Mouse (Mus musculus) thymus, postnatal 36 days (tissue): ENCODE measurements around the gene Gm45837.
A peak's percentile ranks its signal among the peaks of the same experiment; 100 is the strongest.

Experiments
- DNase-seq, 2 experiments: peaks; one replicate each; pipeline ENCODE4 v3.0.0; 2022; ENCODE audit warnings: mixed read lengths in 2 of 2

The Gm45837 gene

DNA sequence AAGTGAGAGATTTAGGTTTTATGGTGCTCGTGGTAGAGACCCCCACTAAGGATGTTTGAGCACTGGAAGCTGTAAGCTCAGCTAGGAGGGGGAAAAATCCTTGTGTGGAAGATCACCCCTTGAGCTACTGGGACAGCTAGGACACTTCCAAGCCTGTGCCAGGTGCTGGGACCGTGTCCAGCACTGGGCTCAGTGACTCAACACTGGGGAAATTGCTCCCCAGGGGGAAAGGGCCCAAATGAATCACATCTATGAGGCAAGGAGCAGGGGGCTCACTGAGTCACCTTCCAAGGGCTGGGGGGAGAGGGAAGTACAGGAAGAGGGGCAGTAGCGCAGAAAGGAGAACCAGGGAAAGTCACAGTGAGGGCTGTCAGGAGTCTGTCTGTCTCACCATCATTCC lies 39.2 kb downstream of the Gm45837 start:
- no peak for DNase-seq

DNA sequence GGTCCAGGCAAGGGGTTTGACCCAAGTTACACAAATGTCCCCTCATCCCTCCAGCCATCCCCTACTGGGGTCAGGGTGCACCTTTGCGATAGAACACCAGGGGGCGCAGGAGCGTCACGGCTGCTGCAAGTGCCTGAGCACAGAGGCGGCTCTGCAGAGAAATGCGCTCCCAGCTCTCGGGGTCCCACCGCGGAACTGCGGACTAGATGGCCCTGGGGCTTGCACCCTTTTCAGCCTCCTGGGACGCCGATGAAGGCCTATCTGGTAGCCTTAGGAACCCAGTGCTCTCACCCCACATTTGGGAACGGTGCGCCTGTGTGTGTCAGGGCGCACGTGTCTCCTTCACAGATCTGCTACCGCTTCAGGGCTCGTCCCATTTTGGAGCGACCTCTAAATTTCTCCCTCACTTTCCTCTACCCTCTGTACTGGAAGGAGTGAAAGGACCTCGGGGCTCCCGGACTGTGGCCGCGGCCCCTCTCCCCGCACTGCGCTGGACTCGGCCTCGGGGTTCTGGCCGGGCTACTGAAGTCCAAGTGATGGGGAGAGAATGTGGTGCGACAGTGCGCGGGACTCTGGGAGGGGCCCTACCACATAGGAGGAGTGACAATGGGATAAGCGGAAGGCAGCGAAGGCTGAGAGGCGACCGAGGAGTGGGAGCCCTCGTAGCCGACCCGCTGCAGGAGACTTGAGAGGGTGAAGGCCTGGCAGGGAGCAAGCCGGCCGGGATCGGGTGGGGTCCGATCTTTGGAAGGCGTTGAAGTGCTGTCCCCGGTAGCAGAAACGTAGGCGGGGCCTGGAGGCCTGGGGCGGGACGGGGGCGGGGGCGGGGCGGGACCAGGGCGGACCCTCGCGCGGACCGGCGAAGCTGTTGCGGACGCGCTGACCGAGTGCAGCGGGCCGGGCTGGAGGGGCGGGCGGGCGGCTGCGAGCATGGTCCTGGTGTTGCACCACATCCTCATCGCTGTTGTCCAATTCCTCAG lies 40.0 kb downstream of the Gm45837 start:
- peak; percentile 82 to 87 for DNase-seq

DNA sequence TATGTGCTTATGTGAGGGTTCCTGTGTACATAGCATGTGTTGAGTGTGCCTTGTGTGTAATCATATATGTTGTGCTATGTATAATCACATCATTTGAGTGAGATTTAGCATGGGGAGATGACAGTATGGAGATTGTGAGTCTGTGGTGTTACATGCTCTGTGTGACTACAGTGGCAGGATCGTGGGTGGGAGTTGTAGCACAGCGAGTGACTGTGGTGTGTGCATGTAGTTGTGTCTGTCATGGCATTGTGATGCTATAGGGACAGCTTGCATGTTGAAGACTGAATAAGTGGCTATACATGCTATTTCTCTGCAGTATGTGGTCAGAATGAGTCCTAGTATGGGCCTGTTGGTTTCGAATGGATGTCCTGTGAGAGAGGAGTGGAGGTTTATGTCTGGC lies 42.0 kb downstream of the Gm45837 start:
- no peak for DNase-seq

DNA sequence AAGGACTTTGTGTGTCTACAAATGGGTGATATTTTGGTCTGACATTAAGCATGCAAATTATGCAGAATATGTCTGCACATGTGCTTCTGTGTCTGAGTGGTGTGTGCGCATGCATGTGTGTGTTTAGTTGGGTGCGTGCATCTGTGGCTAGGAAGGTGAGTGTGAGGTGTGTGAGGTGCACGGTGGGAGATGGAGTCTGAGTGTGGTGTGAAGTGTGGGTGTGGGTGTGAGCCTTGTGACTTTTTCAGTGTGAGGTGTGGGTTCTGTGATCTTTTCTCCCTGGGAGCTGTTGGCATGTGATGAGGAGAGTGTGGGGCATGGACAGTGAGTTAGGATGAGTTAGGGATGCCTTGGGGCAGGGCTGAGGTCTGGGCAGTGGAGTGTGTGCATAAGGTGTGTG lies 42.6 kb downstream of the Gm45837 start:
- DNase-seq, result no peak

DNA sequence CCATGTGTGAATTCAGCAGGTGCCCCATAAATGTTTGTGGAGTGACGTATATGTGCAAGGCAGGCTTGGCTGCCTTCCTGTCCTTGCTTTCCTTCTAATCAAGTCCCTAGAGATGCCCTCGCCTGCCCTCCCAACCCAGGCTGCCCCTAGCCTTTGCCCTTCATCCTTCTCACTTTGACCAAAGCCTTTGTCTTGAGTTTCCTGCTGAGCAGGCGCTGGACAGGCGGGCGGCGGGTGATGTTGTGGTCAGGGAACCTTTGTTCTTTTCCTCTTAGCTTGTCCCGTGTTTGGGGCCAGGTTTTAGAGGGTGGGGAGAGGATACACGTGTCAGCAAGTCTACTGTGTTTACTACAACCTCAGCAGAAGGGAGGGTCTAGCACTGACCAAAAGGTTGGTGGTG lies 43.0 kb downstream of the Gm45837 start:
- DNase-seq, result no peak

DNA sequence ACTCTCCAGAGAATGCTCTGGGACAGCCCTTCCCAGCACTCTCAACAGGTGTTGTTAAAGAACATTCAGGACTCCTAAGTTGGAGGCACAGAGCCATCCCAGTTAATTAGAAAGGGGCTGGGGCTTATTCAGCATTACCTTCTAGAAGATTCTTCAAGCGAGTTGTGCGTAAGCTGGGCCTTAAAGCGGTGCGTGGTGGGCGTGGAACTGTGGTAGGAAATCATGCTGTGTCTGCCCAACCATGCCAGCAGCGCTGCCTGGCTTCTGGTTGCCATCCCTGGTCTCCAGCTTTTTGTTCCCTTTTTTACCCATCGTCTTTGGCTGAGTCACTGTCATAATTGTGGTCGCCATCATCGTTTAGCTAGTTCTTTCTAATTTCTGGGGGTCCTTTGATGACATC lies 43.8 kb downstream of the Gm45837 start:
- DNase-seq, result no peak

DNA sequence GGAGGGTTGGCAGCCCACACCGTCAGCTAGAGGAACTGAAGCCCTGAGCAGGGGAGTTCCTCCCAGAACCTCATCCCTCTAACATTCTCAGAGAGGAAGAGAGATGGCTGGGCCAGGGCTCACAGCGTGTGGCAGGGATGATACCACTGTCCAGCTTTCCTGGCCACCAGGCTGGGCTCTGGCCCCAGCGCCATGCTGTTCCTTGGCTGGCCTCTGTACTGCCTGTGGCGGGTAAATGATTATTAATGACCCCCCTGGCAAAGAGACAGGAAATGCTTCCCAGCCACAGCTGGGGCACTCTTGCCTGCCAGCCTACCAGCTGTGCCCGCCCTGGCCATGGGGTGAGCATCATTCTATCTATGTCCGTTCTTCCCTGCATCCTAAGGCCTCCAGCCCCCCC lies 44.5 kb downstream of the Gm45837 start:
- no peak for DNase-seq

DNA sequence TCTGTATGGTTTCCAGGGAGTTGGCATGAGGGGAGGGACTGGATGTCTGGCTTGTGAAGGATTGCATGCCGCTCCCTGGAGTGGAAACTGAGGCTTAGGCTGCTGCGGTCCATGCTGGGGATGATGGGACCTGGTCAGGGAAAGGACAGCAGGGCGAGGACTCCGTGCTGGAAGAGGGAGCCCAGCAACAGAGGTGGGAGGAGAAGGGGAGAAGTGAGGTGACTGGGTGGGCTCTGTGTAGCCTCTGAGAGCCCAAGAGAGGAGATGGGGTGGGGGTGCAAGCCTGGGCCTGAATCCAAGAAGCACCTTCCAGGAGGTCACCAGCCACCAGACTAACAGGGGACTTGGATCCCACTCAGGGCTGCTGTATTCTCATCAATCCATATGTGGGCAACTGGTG lies 45.6 kb downstream of the Gm45837 start:
- no peak for DNase-seq

DNA sequence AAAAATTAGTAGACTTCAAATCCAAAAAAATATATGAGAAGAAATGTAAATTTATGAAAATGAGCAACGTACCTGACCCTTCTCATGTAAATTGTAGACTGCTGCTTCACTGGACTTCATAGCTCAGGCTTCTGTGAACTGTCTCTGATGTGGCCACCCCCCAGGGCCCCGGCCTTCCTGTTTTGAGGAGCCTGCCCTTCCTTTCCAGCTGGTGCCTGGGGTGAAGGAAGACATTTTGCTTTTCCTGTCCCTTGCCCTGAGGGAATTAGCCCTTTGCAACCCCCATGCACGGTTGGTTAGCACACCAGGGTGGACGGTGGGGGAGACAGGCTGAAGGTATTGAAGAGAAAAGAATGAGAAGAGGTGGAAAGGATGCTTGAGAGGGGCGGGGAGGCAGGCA lies 46.1 kb downstream of the Gm45837 start:
- DNase-seq, result no peak

DNA sequence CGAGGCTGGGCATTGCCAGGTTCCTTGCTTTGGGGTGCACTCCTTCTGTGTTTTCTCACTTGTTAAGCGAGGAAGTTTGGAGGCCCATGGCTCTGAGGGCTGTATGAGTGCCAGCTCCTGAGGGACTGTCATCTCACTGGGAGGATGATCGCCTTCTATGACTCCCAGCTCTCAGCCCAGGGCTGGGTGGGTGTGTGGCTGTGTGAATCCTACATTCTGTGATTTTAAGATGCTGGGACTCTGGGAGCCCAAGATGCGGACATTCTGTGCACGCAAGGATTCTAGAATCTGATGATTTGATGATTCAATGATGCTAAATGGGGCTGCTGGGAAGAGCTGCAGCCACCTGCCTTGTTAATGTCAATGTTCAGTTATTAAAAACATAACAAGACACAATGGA lies 46.6 kb downstream of the Gm45837 start:
- DNase-seq, result no peak

DNA sequence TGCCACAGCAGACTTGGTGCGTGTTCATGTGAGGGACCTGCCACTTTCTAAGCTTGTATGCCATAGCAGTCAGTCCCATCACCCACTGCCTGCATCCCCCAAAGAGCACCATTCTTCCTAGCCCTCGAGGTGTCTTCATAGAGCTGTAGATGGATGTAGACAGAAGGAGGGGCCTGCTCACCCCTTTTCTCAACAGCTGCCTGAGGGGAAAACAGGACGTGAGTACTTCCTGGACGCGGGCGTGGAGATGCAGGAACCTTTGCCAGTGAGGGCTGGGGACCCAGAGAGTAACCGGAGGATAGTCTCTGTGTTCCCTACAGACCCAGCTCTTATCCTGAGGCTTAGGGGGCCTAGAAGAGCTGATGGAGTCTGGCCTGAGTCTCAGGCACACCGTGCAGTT lies 47.1 kb downstream of the Gm45837 start:
- DNase-seq, result peak in 1 of 2 experiments; percentile 31

DNA sequence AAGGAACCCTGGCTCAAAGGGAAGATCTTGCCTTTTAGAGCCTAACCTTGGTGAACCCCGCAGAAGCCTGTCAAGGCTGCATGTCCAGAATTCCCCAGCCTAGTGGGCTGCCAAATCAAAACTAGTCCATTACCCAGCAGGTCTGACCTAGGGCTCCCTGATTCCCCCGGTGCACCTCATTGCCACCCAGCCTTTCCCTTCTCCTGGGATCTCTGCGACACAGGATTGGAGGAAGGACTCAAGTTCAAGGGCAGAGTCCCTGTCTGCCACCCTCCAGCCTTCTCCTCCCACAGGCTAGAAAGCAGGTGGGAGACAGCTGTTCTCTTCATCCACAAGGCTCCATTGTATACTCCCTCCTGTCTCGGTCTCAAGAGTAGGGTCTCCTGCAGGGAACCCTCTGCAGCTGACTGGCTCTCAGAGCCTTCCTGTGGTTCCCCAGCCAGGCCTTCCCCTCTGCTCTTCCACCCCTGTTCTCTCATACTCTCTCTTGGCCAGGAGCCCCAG lies 47.6 kb downstream of the Gm45837 start:
- DNase-seq, result no peak

DNA sequence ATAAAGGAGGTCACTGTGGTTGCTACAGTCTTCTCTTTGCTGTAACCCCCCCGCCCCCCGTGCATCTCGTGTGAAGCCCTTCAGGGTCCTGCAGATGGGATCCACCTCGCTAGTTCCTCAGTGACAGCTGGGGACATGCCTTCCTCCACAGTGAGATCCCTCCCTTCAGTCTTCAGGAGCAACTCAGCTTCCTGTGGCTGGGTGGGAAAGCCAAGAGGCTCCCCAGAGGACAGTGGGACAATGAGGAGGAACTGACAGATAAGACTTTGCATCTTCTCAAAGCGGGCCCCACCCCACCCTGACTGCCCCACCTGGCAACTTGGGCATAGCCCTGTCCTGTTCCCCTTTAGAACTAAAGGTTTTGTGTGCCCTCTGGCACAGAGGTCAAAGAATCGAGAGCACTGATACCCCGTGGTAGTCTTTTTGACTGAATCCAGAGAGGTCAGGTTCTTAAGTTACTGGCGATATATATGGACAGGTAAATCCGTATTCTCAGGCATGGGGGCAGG lies 48.7 kb downstream of the Gm45837 start:
- no peak for DNase-seq

DNA sequence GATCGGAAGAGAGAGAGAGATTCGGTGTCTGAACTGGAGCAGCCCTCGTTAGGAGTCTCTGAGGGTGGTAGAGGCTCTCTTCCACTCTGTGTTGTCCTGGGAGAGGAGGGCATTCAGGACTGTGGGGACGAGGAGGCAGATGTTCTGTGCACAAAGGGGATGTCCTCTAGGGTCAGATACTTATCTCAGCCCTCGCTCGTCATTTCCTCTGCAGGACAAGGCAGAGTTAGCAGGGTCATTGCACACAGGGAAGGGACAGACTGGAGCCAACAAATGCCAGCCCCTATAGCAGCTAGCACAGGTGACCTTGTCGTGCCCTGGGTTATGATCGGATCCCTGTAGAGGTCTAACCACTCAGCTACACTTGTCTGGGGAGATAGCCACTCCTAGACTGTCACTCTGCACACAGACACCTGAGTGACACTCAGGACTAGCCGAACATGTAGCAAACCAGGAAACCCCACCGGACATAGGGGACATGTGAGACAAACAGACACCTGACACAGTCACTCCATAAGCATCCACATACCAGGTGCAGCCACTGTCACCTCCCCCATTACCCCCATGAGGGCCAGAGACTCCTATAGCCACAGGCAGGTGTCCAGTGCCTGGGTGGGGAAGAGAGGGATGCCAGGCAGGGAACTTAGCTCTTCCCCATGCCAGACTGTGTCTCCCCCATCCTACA lies 49.4 kb downstream of the Gm45837 start:
- no peak for DNase-seq

DNA sequence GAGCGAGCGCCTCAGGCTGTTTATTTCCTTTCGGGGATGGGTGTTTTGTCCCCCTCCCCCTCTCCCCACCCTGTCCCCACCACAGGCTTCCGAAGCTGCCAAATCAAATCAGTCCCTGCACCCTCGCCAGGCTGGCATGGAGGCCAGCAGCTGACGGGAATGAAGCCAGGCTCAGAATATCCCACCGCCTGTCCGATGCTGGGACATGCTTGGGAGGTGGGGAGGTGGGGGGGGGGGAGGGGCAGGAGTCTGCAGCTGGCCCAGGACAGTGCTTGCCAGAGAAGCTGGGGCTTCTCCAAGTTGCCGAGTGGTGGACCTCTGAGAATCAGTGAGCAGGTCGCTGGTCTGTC lies 49.9 kb downstream of the Gm45837 start:
- DNase-seq, result no peak

DNA sequence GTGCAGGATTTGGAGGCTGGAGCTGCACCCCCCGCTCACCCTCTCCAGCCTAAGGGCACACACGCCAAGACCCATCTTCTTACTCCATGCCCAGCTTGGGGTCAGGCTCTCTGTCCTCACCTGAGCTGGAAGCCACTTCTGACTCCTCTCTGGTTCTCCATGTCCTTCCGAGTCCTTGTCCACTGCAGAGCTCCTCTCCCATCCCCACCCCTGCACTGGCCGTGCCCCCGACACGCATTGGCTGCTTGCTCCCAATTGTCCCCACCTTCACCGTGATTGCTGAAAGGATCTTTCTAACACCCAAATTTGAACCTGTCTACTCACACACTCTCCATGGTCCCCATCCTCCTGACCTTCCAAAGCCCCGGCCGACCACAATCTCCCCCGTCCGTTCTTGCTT lies 50.9 kb downstream of the Gm45837 start:
- DNase-seq, result no peak

DNA sequence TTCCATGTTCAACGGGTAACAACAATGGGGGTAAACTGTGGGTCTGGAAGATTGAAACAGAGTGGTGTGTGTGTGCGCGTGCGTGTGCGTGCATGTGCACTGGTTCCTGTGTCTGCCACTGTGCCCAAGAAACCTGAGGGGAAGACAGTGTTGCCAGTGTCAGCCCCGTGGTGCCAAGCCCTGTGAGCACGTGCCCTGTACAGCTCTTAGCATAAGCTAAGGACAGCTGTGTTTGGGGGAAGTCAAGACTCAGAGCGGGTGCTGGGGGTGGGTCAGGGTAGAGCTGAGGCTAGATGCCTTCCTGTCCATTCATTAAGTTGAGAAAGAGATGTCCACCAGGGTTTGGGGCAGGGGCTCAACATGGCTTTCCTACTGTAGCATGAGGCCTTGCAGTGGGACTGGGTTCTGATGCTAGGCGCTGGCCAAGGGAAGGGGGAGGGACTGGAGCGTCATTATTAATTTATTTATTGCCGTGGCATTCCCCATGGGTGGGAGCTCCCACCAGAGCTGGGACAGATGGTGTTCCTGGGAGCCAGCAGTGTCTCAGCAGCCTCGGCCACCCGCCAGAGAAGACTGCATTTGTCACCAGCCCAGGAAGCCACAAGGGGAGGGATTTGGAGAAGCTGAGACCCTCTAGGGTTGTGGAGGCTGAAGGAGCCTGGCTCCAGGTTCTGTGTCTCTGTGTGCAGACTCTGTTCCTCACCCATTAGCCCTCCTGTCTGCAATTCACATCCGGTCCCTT lies 51.8 kb downstream of the Gm45837 start:
- no peak for DNase-seq

DNA sequence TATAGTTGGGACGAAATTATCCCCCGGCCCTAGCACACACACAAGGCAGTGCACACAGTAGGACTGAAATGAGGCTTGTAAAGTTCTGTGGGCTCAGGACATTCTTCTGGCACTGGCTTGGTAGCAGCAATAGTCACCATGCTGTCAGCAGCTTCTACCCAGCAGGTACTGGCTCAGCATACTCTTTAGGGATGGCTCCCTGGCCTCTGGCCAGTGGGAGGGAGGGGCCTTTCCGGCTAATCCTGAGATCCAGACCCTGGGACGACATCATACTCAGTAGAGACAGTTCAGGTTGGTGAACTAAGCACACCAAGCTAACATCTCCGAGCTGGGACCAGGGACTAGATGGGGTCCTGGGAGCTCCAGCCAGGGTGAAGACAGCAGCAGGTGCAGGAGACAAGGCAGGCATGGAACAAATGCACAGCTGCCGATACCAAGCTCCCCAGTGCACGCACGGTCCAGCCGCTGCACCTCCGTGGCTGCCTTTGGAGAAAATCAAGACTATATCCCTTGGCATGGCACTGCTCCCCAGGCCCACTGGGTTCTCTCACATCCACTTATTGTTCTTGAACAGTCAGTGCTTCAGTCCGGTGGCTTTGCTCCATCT lies 53.1 kb downstream of the Gm45837 start:
- no peak for DNase-seq

DNA sequence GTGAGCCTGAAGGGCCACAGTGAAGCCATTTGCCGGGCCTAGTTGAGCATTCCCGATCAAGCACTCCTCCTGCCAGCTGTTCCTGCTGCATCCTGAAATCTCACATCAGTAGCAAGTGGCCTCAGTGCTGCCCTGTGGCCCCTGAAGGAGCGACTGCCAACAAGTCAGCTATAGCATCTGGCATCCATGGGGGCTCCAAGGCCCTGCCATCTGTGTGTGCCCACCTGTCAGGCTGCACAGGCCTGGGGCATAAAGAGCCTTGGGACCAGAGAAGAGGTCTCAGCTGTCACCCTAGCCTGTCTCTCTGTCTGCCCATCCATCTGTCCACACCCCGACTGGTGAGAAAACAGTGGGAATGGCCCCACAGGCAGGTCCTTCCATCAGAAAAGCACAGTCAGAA lies 54.2 kb downstream of the Gm45837 start:
- no peak for DNase-seq

DNA sequence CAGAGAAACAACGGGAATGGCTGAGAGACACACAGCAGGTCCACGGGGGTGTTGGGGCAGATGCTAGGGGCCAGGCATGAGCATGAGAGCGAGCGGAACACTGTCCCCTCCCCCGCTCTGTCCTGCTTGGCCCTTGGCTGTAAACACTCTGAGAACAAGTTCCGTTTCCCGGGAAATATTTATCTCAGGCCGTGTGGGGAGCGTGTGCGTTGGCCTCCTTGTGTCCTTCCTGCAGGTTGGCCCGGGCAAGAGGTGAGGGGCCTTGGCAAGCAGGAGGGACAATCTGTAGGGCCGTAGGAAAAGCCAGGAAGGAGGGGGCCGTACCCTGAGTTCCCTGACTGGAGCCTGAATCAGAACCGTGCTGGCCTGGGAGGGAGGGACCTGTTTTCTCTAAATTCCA lies 54.7 kb downstream of the Gm45837 start:
- DNase-seq, result no peak

DNA sequence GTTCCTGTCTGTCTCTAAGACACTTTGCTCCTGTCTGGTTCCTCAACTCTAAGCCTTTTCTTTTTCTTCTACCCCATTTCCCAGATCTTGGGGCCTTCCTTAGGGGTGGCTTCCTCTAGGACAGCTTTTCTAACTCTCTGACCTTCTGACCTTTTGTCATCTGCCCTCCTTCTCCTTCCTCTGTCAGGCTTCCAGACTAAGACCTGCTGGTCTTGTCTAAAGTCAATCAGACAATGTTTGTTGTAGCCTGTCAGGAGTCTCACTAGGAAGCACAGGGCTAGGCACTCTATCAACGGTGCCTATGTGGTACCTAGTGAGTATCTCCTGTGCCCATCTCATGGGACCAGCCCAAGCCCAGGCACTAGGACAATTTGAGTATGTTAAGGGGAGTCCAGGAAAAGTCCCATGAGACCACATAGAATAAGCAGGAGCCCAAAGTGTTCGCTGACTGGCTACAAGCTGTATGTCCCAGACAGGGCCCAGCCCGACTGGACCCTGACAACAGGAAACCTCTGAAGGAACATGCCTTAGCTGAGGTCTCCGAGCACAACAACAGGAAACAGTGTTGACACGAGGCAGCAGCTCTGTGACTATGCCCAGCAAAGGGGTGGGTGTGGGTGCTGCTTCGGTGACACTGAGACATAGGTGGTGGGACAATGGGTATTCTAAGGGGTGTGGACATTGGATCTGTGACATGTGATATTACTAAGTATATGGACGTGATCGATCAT lies 55.3 kb downstream of the Gm45837 start:
- DNase-seq, result no peak

DNA sequence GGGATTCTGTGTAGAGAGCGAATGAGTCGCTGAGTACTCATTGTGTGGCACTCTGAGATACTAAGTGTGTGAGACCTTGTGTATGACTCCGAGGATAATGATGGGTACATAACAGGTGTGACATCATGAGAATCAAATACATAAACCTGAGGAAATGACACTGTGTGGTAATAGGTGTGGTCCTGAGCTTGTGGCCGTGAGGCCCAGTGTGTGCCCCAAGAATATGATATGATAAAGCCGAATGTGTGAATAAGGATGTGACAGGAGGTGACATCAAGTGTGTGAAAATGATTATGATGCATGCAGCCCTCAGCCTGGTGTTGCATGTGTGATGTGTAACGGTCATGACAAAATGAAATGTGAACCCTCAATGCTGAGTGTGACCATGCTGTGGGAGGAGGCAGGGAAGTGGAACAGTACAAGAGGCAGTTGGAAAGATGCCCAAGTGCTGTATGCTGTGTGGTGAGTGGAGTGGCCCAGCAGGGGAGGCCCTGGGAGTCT lies 55.9 kb downstream of the Gm45837 start:
- DNase-seq, result no peak
